Mouse (Mus musculus): ENCODE results near the gene Cds2.
"Not testable (repeated sequence)": the region's sequence is repeated elsewhere in the genome, so short reads cannot be mapped to it uniquely, and the experiment has no call there.

Cds2 gene

GRCm38 (mm10) chr2:132293694-132294450, 30.9 kb downstream of the Cds2 start:
- no peak for DNase-seq

DNA sequence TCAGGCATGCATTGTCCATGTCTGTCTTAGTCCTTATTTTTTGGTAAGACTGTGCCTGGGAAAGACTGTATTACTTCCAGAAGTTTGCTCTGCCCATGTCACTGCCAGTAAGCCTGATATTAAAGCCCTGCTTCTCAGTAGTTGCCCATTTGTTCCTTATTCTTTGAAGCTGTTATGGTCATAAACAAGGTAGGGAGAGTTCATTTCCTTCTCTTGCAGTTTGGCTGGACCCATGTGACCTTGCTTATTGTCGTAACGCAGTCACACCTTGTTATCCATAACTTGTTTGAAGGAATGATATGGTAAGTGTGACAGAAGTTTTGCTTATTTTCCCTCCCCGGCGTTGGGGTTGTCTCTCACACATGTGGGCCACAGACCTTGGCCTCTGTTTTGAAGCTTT, 35.3 kb downstream of the Cds2 start:
- no peak for DNase-seq

- no peak for DNase-seq
Measured at GRCm38 (mm10) chr2:132301436-132301835, 38.5 kb downstream of the Cds2 start.

- DNase-seq, result no peak
Measured at GRCm38 (mm10) chr2:132305165-132305564, 42.2 kb downstream of the Cds2 start.

DNA sequence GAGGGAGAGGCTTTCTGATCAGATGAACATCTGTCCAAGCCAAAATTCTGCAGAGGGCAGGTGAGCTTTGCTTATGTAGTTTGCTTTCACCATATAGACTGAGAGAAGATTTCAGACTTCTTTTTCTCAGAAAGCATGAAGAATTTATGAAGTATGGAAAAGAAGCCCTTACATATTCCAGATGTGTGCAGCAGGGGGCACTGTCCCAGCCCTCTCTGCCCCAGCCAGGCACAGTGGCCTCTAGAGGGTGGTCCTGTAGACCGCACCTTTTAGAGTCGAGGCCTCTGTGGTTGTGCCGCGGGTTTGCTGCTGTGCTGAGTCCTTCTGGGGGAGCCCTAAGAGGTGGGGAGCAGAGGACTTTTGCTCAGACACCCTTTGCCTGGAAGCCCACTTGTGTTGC, 43.0 kb downstream of the Cds2 start:
- DNase-seq, result no peak

DNA sequence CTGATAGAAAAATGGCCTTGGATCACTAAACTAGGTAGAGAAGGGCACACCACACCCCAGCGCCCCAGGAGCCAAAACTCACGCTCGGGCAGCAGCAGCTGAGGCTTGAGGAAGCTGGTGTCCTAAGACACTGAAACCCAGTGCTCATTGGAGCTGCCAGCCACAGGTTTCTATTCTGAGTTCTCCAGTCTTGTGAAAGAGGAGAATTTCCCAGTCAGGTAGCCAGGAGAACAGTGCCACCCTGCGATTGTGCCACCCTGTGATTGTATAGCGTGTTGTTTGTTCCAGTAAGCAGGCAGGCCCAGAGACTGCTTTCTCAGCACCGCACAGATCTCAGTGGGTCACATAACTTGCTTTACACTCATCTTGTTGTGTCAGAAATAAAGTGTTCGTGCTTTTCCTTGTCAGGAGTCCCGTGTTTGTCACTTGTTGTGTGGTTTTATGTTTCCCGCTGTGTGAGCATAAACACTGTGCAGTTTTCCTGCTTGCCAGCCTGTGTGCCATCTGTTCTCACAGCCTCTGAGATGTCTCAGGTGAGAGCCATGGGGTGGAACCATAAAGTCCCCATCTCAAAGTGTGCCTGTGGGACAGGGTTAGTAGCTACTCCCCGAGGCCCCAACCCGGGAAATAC, 44.4 kb downstream of the Cds2 start:
- no peak for DNase-seq

DNA sequence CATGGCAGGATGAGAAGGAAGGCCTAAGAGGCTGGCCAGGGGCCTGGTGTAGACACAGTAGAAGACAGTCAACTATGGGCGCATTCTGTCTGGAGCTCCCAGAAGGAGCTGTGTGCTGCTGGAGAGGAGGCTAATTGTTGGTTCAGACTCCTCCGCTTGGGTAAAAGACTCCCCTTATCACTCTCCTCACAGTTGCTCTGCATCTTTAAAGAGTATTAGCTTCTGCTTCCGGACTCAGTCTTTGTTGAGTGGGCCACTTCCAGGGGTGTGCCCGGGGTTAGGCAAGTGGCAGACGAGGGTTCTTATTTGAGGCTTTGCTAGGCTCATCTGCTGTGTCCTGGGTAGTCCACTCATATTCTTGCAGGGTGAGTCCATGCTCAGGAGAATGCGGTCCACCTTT, 45.9 kb downstream of the Cds2 start:
- no peak for DNase-seq

- DNase-seq, result no peak
Measured at GRCm38 (mm10) chr2:132309398-132309930, 46.5 kb downstream of the Cds2 start.

DNA sequence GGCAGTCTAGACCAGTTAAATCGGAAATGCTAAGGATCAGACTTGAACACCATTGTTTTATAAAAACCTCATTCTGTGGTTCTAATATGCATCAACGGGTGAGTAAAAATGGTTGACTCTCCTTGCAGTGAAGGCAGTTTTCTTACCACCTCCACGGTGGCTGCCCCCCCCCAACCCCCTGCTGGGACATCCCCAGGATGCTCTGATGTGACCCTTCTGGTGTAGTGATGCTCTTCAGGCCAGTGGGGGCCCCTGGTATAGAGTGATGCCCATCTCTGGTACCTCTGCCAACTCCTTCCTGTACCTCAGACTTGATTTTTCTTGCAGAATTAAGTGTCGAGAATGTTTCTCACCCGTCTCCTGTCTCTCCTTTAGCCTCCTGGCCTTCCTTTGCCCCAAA, 49.7 kb downstream of the Cds2 start:
- no peak for DNase-seq

GRCm38 (mm10) chr2:132313568-132313967, 50.6 kb downstream of the Cds2 start:
- DNase-seq, result no peak

- not testable (repeated sequence) for DNase-seq
Measured at GRCm38 (mm10) chr2:132314057-132314456, 51.1 kb downstream of the Cds2 start.

- DNase-seq, result peak; percentile 68
Measured at GRCm38 (mm10) chr2:132316041-132316808, 53.3 kb downstream of the Cds2 start.

- no peak for DNase-seq
Measured at GRCm38 (mm10) chr2:132317178-132317577, 54.2 kb downstream of the Cds2 start.

DNA sequence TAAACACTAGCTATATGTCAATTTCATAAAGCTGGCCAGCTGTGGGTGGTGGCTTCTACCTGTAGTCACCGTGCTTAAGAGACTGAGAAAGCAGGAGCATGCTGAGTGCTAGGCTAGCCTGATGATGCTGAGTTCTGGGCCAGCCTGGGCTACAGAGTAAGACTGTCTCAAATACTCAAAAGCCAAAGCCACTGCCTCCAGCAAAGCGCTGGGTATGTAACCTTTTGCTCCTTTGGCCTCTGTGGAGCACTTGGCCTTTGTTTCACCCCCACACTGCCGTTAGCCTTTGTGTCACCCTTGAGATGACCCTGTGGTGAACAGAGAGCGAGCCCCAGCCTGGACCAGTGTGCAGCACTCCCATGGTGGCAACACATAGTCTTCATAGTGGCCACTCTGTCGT, 57.6 kb downstream of the Cds2 start:
- DNase-seq, result no peak

- no peak for DNase-seq
Measured at GRCm38 (mm10) chr2:132323541-132323940, 60.6 kb downstream of the Cds2 start.

DNA sequence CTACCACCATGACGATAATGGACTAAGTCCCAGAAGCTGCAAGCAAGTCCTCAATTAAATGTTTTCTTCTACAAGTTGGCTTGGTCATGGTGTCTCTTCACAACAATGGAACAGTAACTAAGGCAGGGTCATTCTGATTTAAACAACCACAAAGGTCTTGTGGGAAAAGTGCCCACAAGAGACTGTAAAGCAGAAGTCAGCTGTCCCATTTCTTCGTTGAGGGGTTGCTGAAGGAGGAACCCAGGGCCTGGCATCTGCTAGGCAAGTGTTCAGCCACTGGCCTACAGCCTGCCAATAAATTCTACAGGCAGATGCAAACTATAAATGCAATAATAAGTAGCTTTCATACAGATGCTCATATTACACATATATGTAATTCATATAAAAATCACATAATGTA, 74.3 kb downstream of the Cds2 start:
- DNase-seq, result no peak

GRCm38 (mm10) chr2:132340350-132340749, 77.4 kb downstream of the Cds2 start:
- no peak for DNase-seq

GRCm38 (mm10) chr2:132341293-132341692, 78.3 kb downstream of the Cds2 start:
- no peak for DNase-seq

DNA sequence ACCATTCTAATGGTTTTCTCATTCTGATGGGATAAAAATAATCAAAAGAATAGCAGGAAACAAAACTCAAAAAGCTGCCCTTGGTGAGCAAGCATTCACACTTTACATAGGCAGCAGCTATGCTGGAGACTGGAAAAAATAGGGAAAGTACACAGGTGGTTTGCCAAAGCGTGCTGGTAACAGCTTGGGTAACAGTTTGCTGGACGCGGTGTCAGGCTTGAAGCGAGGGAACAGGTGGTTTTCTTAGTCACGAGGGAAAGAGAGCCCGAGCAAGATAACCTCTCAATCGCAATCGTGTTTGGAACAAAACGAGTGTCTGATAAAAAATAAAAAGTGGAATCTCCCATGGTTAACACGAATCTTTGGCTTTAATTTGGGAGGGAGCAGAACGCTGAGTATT, 80.9 kb downstream of the Cds2 start:
- peak; percentile 8 for DNase-seq

Measured in right cerebral cortex, postnatal 25 days (tissue).